Mouse (Mus musculus) kidney, postnatal 0 days (tissue): ENCODE results near the gene Smim20. TPM values are rescaled to one million over a fixed set of nuclear protein-coding genes. Genes with fewer than 3 reads are reported as not detected.

Experiments
- ATAC-seq: fragments of 200-750 bp; cut with Nextera tagmentation; replicated peaks from 2 replicates; pipeline ENCODE4 v1.8.0; 2017; ENCODE audit warnings: low read depth, moderate number of reproducible peaks, moderate TSS enrichment, moderate library complexity; ENCODE audit not compliant: low FRiP score
- DNase-seq: peaks from one replicate; pipeline ENCODE4 v3.0.0-alpha.2; 2016; ENCODE audit warnings: low spot score
- H3K27ac ChIP-seq: fragments of 300-500 bp; sonication (generic); 2 replicates; pipeline ENCODE4 v1.5.1; 2014; ENCODE audit warnings: mild to moderate bottlenecking
- H3K27me3 ChIP-seq: fragments of 300-500 bp; sonication (generic); 2 replicates; pipeline ENCODE4 v1.6.1; 2014; ENCODE audit warnings: low read length, mixed read lengths; ENCODE audit not compliant: insufficient read depth
- H3K36me3 ChIP-seq: fragments of 300-500 bp; sonication (generic); 2 replicates; pipeline ENCODE4 v1.6.1; 2014; ENCODE audit warnings: low read length, mixed read lengths; ENCODE audit not compliant: insufficient read depth
- H3K4me1 ChIP-seq: fragments of 300-500 bp; sonication (generic); replicated peaks from 2 replicates; pipeline ENCODE4 v1.6.1; 2014; ENCODE audit warnings: antibody characterized with exemption, low read length, mixed read lengths; ENCODE audit not compliant: insufficient read depth
- H3K4me2 ChIP-seq: fragments of 300-500 bp; sonication (generic); 2 replicates; pipeline ENCODE4 v1.6.1; 2014; ENCODE audit warnings: mild to moderate bottlenecking, low read length, moderate library complexity, mixed read lengths
- H3K4me3 ChIP-seq: fragments of 300-500 bp; sonication (generic); replicated peaks from 2 replicates; pipeline ENCODE4 v1.5.1; 2014; ENCODE audit warnings: low read depth, low read length
- H3K9ac ChIP-seq: fragments of 300-500 bp; sonication (generic); 2 replicates; pipeline ENCODE4 v1.6.1; 2014; ENCODE audit warnings: low read depth, low read length
- H3K9me3 ChIP-seq: fragments of 300-500 bp; sonication (generic); replicated peaks from 2 replicates; pipeline ENCODE4 v1.6.1; 2016; ENCODE audit warnings: low read length, inconsistent platforms, mixed read lengths
- CTCF ChIP-seq: IDR thresholded peaks from 2 replicates; pipeline ENCODE4 v1.5.1; 2016; ENCODE audit warnings: antibody characterized with exemption, low read depth, mild to moderate bottlenecking, moderate library complexity
- WGBS: fragments of 180-500 bp; shearing (Covaris S2); extraction: QIAGEN DNeasy Blood & Tissue Kit; methylation state at CpG from one replicate; pipeline ENCODE4 v1.1.7; 2014; 5-methylcytosine and 5-hydroxymethylcytosine counted together
- polyA plus RNA-seq: library from polyadenylated mRNA; unstranded; fragments of >200 nt; fragmentation: Nextera tagmentation; extraction: Ambion mirVana; gene quantifications from 2 replicates; pipeline ENCODE4 v1.2.1, GENCODE M21; 2015

Gene Smim20
- polyA plus RNA-seq, 1 experiment from 2014 or later = 143 TPM

- H3K4me3 ChIP-seq = no peak overlapping the region
- no peaks in the 10 kb centered on the region for H3K36me3 ChIP-seq
- no peak overlapping the region for H3K27ac ChIP-seq
- H3K9ac ChIP-seq = no peak overlapping the region
- DNase-seq = no peak
- ATAC-seq = no peak
- no peaks in the 10 kb centered on the region for H3K27me3 ChIP-seq
- 96% methylated on average over 9 of the region's 9 CpGs for WGBS
- no peaks in the 10 kb centered on the region for H3K9me3 ChIP-seq
- no peaks in the 10 kb centered on the region for H3K4me1 ChIP-seq
- no peak overlapping the region for H3K4me2 ChIP-seq
- no peak for TF ChIP-seq CTCF
These were observed 55.0 kb downstream of the Smim20 start for GRCm38 (mm10) chr5:53321901-53322300.

GRCm38 (mm10) chr5:53322471-53322870 is 55.6 kb downstream of the Smim20 start:
- Histone ChIP-seq H3K36me3 (no peaks in the 10 kb centered on the region), H3K27me3 (no peaks in the 10 kb centered on the region), H3K4me1 (no peaks in the 10 kb centered on the region), H3K27ac (no peak overlapping the region), H3K9me3 (no peaks in the 10 kb centered on the region), H3K9ac (no peak overlapping the region), H3K4me3 (no peak overlapping the region), H3K4me2 (no peak overlapping the region)
- WGBS = 72% methylated on average over 11 of the region's 11 CpGs
- TF ChIP-seq CTCF = peak; percentile 39; the same call in 1 of the 2 replicates
- ATAC-seq (no peak), DNase-seq (no peak)

DNA sequence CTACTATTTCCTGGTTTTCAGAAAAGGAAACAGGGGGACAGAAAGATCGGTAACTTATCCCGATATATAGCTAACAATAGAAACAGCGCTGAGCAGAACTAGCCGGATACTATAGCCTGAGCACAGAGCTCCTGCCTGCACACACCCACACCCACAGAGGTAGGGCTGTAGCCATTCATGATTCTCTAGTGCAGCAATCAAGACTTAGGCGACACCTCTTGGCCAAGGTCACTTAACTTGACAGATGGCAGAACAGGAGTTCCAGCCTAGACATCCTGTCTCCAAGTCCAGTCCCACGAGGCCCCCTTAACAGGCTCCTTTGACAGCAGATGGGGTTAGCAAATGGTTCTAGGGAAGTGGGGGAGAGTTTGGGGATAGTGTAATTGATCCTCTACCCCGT is 56.2 kb downstream of the Smim20 start:
- DNase-seq = no peak
- TF ChIP-seq CTCF = no peak
- H3K4me1 ChIP-seq = no peaks in the 10 kb centered on the region

GRCm38 (mm10) chr5:53324256-53324655 is 57.4 kb downstream of the Smim20 start:
- TF ChIP-seq CTCF = no peak
- no peak overlapping the region for H3K4me3 ChIP-seq
- H3K4me2 ChIP-seq = no peak overlapping the region
- ATAC-seq (no peak), DNase-seq (no peak)
- no peaks in the 10 kb centered on the region for H3K36me3 ChIP-seq
- no peak overlapping the region for H3K27ac ChIP-seq
- H3K27me3 ChIP-seq = no peaks in the 10 kb centered on the region
- no peaks in the 10 kb centered on the region for H3K9me3 ChIP-seq
- H3K4me1 ChIP-seq = no peaks in the 10 kb centered on the region
- 78% methylated on average over 3 of the region's 3 CpGs for WGBS
- no peak overlapping the region for H3K9ac ChIP-seq

More for the DNA sequence above, 56.2 kb downstream of the Smim20 start:
- H3K4me2 ChIP-seq = no peak overlapping the region
- H3K27me3 ChIP-seq = no peaks in the 10 kb centered on the region
- 24% methylated on average over 7 of the region's 7 CpGs for WGBS
- no peaks in the 10 kb centered on the region for H3K9me3 ChIP-seq
- no peak; the same call in 1 of the 2 replicates for ATAC-seq
- H3K36me3 ChIP-seq = no peaks in the 10 kb centered on the region
- no peak overlapping the region for H3K9ac ChIP-seq
- H3K27ac ChIP-seq = no peak overlapping the region
- no peak overlapping the region for H3K4me3 ChIP-seq

DNA sequence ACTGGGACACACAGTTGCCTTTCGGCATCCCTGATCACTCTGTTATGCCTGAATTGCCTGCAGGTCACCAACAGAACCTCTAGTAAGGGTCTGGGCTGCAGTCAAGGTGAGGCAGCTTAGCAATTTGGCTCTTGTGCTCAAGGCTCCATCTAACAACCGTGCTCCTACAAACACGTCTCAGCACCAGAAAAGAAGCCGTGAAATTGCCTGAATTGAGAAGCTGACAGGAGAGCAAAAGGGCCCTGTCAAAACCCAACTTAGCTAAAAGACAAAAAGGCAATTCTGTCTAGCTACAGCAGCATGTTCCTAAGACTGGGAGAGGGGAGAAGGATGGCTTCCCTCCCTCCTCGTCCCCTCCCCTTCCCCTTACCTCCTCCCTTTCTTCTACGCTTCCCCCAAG is 57.9 kb downstream of the Smim20 start:
- Histone ChIP-seq H3K9ac (no peak overlapping the region), H3K4me3 (no peak overlapping the region), H3K27me3 (no peaks in the 10 kb centered on the region), H3K4me1 (no peaks in the 10 kb centered on the region), H3K9me3 (no peaks in the 10 kb centered on the region), H3K36me3 (no peaks in the 10 kb centered on the region), H3K27ac (no peak overlapping the region), H3K4me2 (no peak overlapping the region)
- WGBS = 52% methylated on average over 6 of the region's 6 CpGs
- DNase-seq = no peak
- ATAC-seq = no peak
- TF ChIP-seq CTCF = no peak

GRCm38 (mm10) chr5:53326023-53326422 is 59.1 kb downstream of the Smim20 start:
- no peaks in the 10 kb centered on the region for H3K4me1 ChIP-seq
- no peak overlapping the region for H3K4me3 ChIP-seq
- H3K9me3 ChIP-seq = no peaks in the 10 kb centered on the region
- no peaks in the 10 kb centered on the region for H3K27me3 ChIP-seq
- peak; percentile 89 for TF ChIP-seq CTCF
- no peak overlapping the region for H3K9ac ChIP-seq
- H3K4me2 ChIP-seq = no peak overlapping the region
- peak; percentile 46; the same call in 1 of the 2 replicates for ATAC-seq
- no peaks in the 10 kb centered on the region for H3K36me3 ChIP-seq
- no peak overlapping the region for H3K27ac ChIP-seq
- 3% methylated on average over 8 of the region's 8 CpGs for WGBS
- peak; percentile 87 for DNase-seq

DNA sequence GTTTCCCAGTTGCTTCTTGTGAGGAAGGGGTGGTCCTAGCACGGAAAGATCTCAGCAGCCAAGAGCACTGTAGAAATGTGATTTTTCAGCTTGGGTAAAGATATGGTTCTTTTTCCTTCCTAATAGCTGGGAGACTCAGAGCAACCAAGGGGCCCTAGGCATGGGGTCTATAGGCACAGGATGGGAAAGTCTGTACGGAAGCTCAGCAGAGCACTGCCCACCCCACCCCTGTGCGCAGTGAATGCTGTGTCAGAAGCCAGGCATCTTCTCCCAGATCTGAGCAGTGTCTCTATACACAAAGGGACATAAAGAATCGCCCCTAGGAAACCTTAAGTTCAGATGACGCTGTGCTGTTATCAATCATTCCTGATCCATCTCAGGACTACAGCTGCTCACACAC is 59.6 kb downstream of the Smim20 start:
- Histone ChIP-seq H3K9me3 (no peaks in the 10 kb centered on the region), H3K27ac (no peak overlapping the region), H3K4me2 (no peak overlapping the region), H3K9ac (no peak overlapping the region), H3K27me3 (no peaks in the 10 kb centered on the region), H3K36me3 (no peaks in the 10 kb centered on the region), H3K4me3 (no peak overlapping the region), H3K4me1 (no peaks in the 10 kb centered on the region)
- DNase-seq = no peak
- no peak for ATAC-seq
- TF ChIP-seq CTCF = no peak
- 60% methylated on average over 5 of the region's 5 CpGs for WGBS

Other genes with a start within 250 kb of the Smim20 start
- 3.9 TPM in 2 replicates for gene Slc34a2, start 229.0 kb upstream of the Smim20 start, polyA plus RNA-seq
- 11.1 and 11.8 TPM in 2 replicates for gene Sel1l3, start 53.2 kb upstream of the Smim20 start, polyA plus RNA-seq
- gene Rbpj, start 199.1 kb downstream of the Smim20 start, polyA plus RNA-seq = 25.9 and 28.2 TPM in 2 replicates